Mouse (Mus musculus): Measurements from ENCODE around the gene Elp4. TPM values are rescaled to one million over a fixed set of nuclear protein-coding genes. Genes with fewer than 3 reads are reported as not detected.

The Elp4 gene
- total and polyA plus RNA-seq, 3 experiments: 15.8 to 16.0 TPM; not detected in 1

DNA sequence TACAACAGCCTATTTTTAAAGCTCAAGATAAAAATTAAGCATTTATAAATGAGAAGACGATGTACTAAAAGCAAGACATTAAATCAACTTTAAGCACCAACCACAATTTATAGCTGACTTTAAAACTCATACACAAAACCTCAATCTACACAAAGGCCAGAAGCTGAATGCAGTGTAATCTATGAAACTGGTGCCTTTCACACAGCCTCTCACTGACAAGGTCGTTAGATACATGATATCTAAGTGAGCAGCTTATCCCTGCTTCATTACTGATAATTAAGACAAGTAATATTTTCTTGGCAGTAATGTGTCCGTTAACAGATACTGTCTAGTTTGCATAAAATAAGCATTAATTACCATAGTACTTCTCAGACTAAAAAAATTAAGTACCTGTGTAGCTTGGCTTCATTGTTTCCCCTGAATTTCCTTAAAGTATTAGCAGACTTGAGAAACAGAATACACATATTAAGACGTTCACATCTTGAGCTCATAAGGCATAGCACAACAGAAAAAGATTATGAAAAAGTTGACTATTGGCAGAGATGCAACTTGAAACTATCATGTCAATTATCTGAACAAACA is 134.5 kb downstream of the Elp4 start:
- peaks cover 0 to 34% of the 10 kb centered on the region in 2 experiments; a peak in 3 of 4 replicates for H3K36me3 ChIP-seq (ENCODE audit: control insufficient read depth in 1 of 2, insufficient read depth in 2 of 2, low read length in 2 of 2)
- DNase-seq (ENCODE audit: low read depth, low spot score): peak; percentile 85
- H3K9me3 ChIP-seq (replicated peaks; ENCODE audit: insufficient read depth, low read length): no peaks in the 10 kb centered on the region
- peaks cover 21 to 23% of the 10 kb centered on the region in 2 experiments for H3K4me1 ChIP-seq (ENCODE audit: control insufficient read depth in 1 of 2, insufficient read depth in 2 of 2, low read length in 2 of 2)
- peak overlapping the region; percentile 85 for H3K27ac ChIP-seq (ENCODE audit: control insufficient read depth, low read depth, low read length)
- H3K79me2 ChIP-seq (ENCODE audit: control insufficient read depth, insufficient read depth, low read length, poor library complexity): no peaks in the 10 kb centered on the region
- no peak overlapping the region for H3K4me3 ChIP-seq (ENCODE audit: control insufficient read depth in 1 of 2, insufficient read depth in 1 of 2, low read depth in 2 of 2, low read length in 2 of 2)
- TF ChIP-seq MYB (IDR thresholded peaks at IDR 0.05; ENCODE audit: low read depth, low read length) (peak; percentile 94), RCOR1 (IDR thresholded peaks at IDR 0.05; ENCODE audit: low read depth, low read length) (peak; percentile 70), TBP (IDR thresholded peaks at IDR 0.05; ENCODE audit: low read depth, low read length) (0 out of 2 replicates have a peak, but pooled peaks have one; percentile 51), TCF12 (IDR thresholded peaks at IDR 0.05; ENCODE audit: low read depth, low read length) (peak; percentile 99), NRF1 (IDR thresholded peaks at IDR 0.05; ENCODE audit: insufficient read depth, low read depth, low read length, poor library complexity, severe bottlenecking) (no peak), ZNF384 (IDR thresholded peaks at IDR 0.05; ENCODE audit: low read depth, low read length) (peak; percentile 74), UBTF (IDR thresholded peaks at IDR 0.05; ENCODE audit: borderline replicate concordance, insufficient read depth, low read depth, low read length) (no peak), MAFK (IDR thresholded peaks at IDR 0.05; ENCODE audit: borderline replicate concordance, low read depth, low read length) (peak; percentile 54; the same call in 1 of the 2 replicates), ZMIZ1 (IDR thresholded peaks at IDR 0.05; ENCODE audit: low read depth, low read length) (no peak), EP300 (IDR thresholded peaks at IDR 0.05; ENCODE audit: low read depth in 1 of 2, low read length in 2 of 2) (peak; percentile 99), TAL1 (IDR thresholded peaks at IDR 0.05; ENCODE audit: low read length) (peak; percentile 86), ELF1 (IDR thresholded peaks at IDR 0.05; ENCODE audit: low read depth, low read length) (no peak), ETS1 (IDR thresholded peaks at IDR 0.05; ENCODE audit: low read depth, low read length) (peak; percentile 89), SIN3A (IDR thresholded peaks at IDR 0.05; ENCODE audit: low read length) (peak; percentile 77), GATA1 (IDR thresholded peaks at IDR 0.05; ENCODE audit: low read depth, low read length) (peak; percentile 98), HCFC1 (IDR thresholded peaks at IDR 0.05; ENCODE audit: low read depth, low read length) (0 out of 2 replicates have a peak, but pooled peaks have one; percentile 30), SMC3 (IDR thresholded peaks at IDR 0.05; ENCODE audit: low read depth, low read length) (no peak)
- H3K9ac ChIP-seq (ENCODE audit: control insufficient read depth, low read depth, low read length, poor library complexity, severe bottlenecking): no peak overlapping the region; the same call in 1 of the 2 replicates
- H3K27me3 ChIP-seq (ENCODE audit: control insufficient read depth in 1 of 2, insufficient read depth in 2 of 2, low read length in 2 of 2): no peaks in the 10 kb centered on the region

GRCm38 (mm10) chr2:105753512-105753911 is 150.9 kb downstream of the Elp4 start:
- H3K36me3 ChIP-seq (ENCODE audit: control insufficient read depth in 1 of 2, insufficient read depth in 2 of 2, low read length in 2 of 2): peaks cover 0 to under 1% of the 10 kb centered on the region in 2 experiments; a peak in 2 of 4 replicates
- H3K9me3 ChIP-seq (replicated peaks; ENCODE audit: insufficient read depth, low read length): no peaks in the 10 kb centered on the region
- TF ChIP-seq RCOR1 (IDR thresholded peaks at IDR 0.05; ENCODE audit: low read depth, low read length) (no peak), TAL1 (IDR thresholded peaks at IDR 0.05; ENCODE audit: low read length) (no peak), GABPA (IDR thresholded peaks at IDR 0.05; ENCODE audit: low read depth, low read length) (no peak), MYB (IDR thresholded peaks at IDR 0.05; ENCODE audit: low read depth, low read length) (no peak), TBP (IDR thresholded peaks at IDR 0.05; ENCODE audit: low read depth, low read length) (no peak), MXI1 (IDR thresholded peaks at IDR 0.05; ENCODE audit: low read depth, low read length) (no peak), UBTF (IDR thresholded peaks at IDR 0.05; ENCODE audit: borderline replicate concordance, insufficient read depth, low read depth, low read length) (no peak)
- H3K27me3 ChIP-seq (ENCODE audit: control insufficient read depth in 1 of 2, insufficient read depth in 2 of 2, low read length in 2 of 2): no peaks in the 10 kb centered on the region
- H3K27ac ChIP-seq (ENCODE audit: control insufficient read depth, low read depth, low read length): no peak overlapping the region
- no peak overlapping the region for H3K9ac ChIP-seq (ENCODE audit: control insufficient read depth, low read depth, low read length, poor library complexity, severe bottlenecking)
- no peak overlapping the region for H3K4me3 ChIP-seq (ENCODE audit: control insufficient read depth in 1 of 2, insufficient read depth in 1 of 2, low read depth in 2 of 2, low read length in 2 of 2)
- DNase-seq (ENCODE audit: low read depth, low spot score): no peak
- no peaks in the 10 kb centered on the region for H3K79me2 ChIP-seq (ENCODE audit: control insufficient read depth, insufficient read depth, low read length, poor library complexity)
- H3K4me1 ChIP-seq (ENCODE audit: control insufficient read depth in 1 of 2, insufficient read depth in 2 of 2, low read length in 2 of 2): peaks cover 0 to 2% of the 10 kb centered on the region in 2 experiments; a peak in 2 of 4 replicates

Measured in MEL (cell line).